Mouse (Mus musculus) liver, adult 2 months (tissue): Measurements from ENCODE around the gene Bsx. TPM values are rescaled to one million over a fixed set of nuclear protein-coding genes. Genes with fewer than 3 reads are reported as not detected.

Experiments used
- DNase-seq: peaks from one replicate; pipeline ENCODE4 v3.0.0-alpha.2; 2011; ENCODE audit warnings: low read depth, low spot score; ENCODE audit errors: extremely low read depth
- H3K27ac ChIP-seq: fragments of 200-500 bp; replicated peaks from 2 replicates; pipeline ENCODE4 v1.5.1; 2012; ENCODE audit warnings: low read depth, mild to moderate bottlenecking, control low read depth, inconsistent platforms, low read length; ENCODE audit not compliant: insufficient read depth
- H3K27me3 ChIP-seq: fragments of 200-500 bp; 2 replicates; pipeline ENCODE4 v1.6.1; 2012; ENCODE audit warnings: mild to moderate bottlenecking, moderate library complexity, low read length, inconsistent platforms; ENCODE audit not compliant: control insufficient read depth, insufficient read depth
- H3K36me3 ChIP-seq: fragments of 200-500 bp; 2 replicates; pipeline ENCODE4 v1.6.1; 2012; ENCODE audit warnings: low read length, inconsistent platforms; ENCODE audit not compliant: control insufficient read depth, insufficient read depth
- H3K4me1 ChIP-seq: fragments of 200-500 bp; 2 replicates; pipeline ENCODE4 v1.6.1; 2011; ENCODE audit warnings: low read length; ENCODE audit not compliant: control insufficient read depth, insufficient read depth
- H3K4me3 ChIP-seq: fragments of 200-500 bp; 2 replicates; pipeline ENCODE4 v1.5.1; 2011; ENCODE audit warnings: low read depth, mild to moderate bottlenecking, control low read depth, low read length, moderate library complexity; ENCODE audit not compliant: insufficient read depth
- H3K79me2 ChIP-seq: fragments of 200-500 bp; 2 replicates; pipeline ENCODE4 v1.6.1; 2012; ENCODE audit warnings: inconsistent platforms, mild to moderate bottlenecking, low read length, moderate library complexity; ENCODE audit not compliant: control insufficient read depth, insufficient read depth
- H3K9ac ChIP-seq: fragments of 200-500 bp; 2 replicates; pipeline ENCODE4 v1.6.1; 2012; ENCODE audit warnings: low read depth, mild to moderate bottlenecking, control low read depth, inconsistent platforms, low read length
- CTCF ChIP-seq: fragments of 200-500 bp; IDR thresholded peaks from 2 replicates; pipeline ENCODE4 v1.5.1; 2011; ENCODE audit warnings: low read depth, low read length, control low read depth
- POLR2A ChIP-seq: fragments of 200-500 bp; IDR thresholded peaks from 2 replicates; pipeline ENCODE4 v1.6.1; 2011; ENCODE audit warnings: low read length, control low read depth; ENCODE audit not compliant: insufficient read depth; ENCODE audit errors: extremely low read depth
- WGBS: fragments of 180-500 bp; shearing (Covaris S2); methylation state at CpG from one replicate; pipeline ENCODE4 v1.1.7; 2018; 5-methylcytosine and 5-hydroxymethylcytosine counted together
- polyA plus RNA-seq: library from polyadenylated mRNA; depleted of rRNA; stranded (reverse); fragments of >200 nt; gene quantifications from 2 replicates; pipeline ENCODE4 v1.2.3, GENCODE M21; 2012
- total RNA-seq: library from RNA; depleted of rRNA; stranded (reverse); fragments of >200 nt; gene quantifications from 2 replicates; pipeline ENCODE4 v1.2.3, GENCODE M21; 2014

Gene Bsx
- total and polyA plus RNA-seq, 2 experiments = not detected

DNA sequence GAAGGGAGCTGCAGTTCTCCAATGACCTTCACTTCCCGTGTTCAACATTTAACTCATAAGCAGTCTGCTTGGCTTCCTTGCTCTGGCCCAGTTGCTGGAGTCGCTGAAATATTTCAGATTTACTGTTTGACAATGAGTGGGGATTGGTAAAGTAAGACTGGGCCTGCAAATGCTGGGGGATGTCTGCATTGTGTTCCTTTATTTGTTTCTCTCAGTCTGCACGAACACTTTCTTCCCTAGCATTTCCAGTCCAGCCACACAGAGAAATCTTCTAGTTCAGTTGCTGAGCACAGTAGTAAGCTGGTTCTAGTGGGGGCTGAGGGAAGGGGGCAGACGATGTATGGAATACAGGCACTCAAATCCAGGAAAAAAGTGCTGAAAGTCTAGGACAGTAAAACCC lies 1.0 kb downstream of the Bsx start:
- WGBS = 8% methylated on average over 4 of the region's 4 CpGs
- H3K36me3 ChIP-seq = no peaks in the 10 kb centered on the region
- no peak for DNase-seq
- no peaks in the 10 kb centered on the region for H3K79me2 ChIP-seq
- no peak overlapping the region for H3K9ac ChIP-seq
- no peak overlapping the region for H3K27ac ChIP-seq
- TF ChIP-seq CTCF (no peak), POLR2A (no peak)
- peaks cover 38% of the 10 kb centered on the region for H3K27me3 ChIP-seq
- H3K4me1 ChIP-seq = no peaks in the 10 kb centered on the region
- no peak overlapping the region for H3K4me3 ChIP-seq

DNA sequence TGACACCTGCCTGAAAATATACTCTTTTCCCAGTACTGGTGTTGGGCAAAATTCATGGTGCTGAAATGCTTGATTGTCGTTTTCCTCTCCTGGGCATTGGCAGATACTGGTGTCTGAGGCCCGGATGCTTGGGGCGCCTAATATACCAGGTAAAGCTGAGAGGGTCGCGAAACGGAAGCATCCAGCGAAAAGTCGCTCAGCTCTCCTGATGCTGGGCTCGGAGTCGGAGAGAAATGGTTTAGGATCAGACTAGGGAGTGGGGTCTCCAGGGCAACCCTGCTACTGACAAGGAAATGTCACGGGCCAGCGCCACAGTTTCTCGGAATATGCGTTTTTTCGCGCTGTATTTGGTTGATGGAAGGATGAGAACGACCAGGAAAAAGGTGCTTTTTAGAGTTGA lies 1.5 kb downstream of the Bsx start:
- no peak overlapping the region for H3K9ac ChIP-seq
- 5% methylated on average over 17 of the region's 17 CpGs for WGBS
- H3K27me3 ChIP-seq = peaks cover 38% of the 10 kb centered on the region
- no peak for TF ChIP-seq CTCF
- no peaks in the 10 kb centered on the region for H3K4me1 ChIP-seq
- no peaks in the 10 kb centered on the region for H3K79me2 ChIP-seq
- H3K27ac ChIP-seq = no peak overlapping the region
- no peak overlapping the region for H3K4me3 ChIP-seq
- no peaks in the 10 kb centered on the region for H3K36me3 ChIP-seq
- DNase-seq = no peak

GRCm38 (mm10) chr9:40876164-40876563 lies 2.2 kb downstream of the Bsx start:
- H3K27ac ChIP-seq = no peak overlapping the region
- WGBS = 4% methylated on average over 29 of the region's 29 CpGs
- peaks cover 36% of the 10 kb centered on the region for H3K27me3 ChIP-seq
- H3K9ac ChIP-seq = no peak overlapping the region
- no peaks in the 10 kb centered on the region for H3K4me1 ChIP-seq
- H3K36me3 ChIP-seq = no peaks in the 10 kb centered on the region
- TF ChIP-seq POLR2A = no peak
- TF ChIP-seq CTCF = no peak
- no peak overlapping the region for H3K4me3 ChIP-seq
- no peak for DNase-seq
- H3K79me2 ChIP-seq = no peaks in the 10 kb centered on the region

DNA sequence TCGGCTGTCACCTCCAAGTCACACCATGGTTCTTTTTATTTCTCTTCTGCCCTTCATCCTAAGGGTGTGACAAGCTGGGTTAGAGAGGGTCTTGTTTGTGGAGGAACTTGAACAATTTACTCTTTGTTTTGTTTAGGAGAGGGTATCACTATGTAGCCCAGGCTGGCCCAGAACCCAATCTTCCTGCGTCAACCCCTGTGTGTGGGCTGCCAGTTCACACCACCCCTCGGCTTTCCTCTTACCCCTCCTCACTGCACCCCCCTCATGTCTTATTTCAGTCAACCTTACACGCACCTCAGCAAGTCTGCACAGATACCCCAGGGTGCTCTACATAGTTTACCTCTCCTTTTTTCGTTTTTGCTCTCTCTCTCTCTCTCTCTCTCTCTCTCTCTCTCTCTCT lies 2.8 kb downstream of the Bsx start:
- no peaks in the 10 kb centered on the region for H3K4me1 ChIP-seq
- H3K36me3 ChIP-seq = no peaks in the 10 kb centered on the region
- TF ChIP-seq CTCF (no peak), POLR2A (no peak)
- H3K79me2 ChIP-seq = no peaks in the 10 kb centered on the region
- DNase-seq = no peak
- no peak overlapping the region for H3K4me3 ChIP-seq
- WGBS = 13% methylated on average over 5 of the region's 5 CpGs
- H3K9ac ChIP-seq = no peak overlapping the region
- no peak overlapping the region for H3K27ac ChIP-seq
- peaks cover 36% of the 10 kb centered on the region for H3K27me3 ChIP-seq

DNA sequence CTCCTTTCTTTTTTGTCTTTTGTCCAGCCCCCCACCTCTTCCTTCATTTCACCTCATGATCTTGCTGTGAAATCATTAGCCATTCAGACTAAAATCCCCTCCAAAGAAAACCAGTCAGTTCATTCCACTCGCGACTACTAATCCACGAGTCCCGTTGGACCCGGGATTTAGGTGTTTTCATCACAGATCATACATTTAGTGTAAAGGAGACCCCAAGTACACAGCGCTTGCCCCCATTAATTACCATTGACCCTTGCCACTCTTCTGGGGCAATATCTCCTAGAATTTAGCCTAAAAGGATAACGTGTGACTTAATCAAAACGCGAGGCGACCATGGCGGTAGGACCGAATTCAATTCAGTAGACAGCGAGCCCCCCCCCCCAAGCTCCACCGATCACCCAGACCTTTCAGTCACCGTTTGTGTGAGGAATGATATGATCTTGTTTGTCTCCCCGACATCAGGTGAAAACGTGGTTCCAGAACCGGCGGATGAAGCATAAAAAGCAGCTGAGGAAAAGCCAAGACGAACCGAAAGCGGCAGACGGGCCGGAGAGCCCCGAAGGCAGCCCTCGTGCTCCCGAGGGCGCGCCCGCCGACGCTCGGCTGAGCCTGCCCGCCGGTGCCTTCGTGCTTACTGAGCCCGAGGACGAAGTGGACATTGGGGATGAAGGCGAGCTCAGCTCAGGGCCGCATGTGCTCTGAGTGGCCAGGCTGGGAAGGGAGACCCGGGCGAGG lies 3.4 kb downstream of the Bsx start:
- H3K4me3 ChIP-seq = no peak overlapping the region; the same call in 1 of the 2 replicates
- TF ChIP-seq CTCF = no peak
- no peak for TF ChIP-seq POLR2A
- H3K27me3 ChIP-seq = peaks cover 31% of the 10 kb centered on the region
- H3K79me2 ChIP-seq = no peaks in the 10 kb centered on the region
- no peak overlapping the region for H3K27ac ChIP-seq
- DNase-seq = no peak
- H3K4me1 ChIP-seq = no peaks in the 10 kb centered on the region
- 3% methylated on average over 42 of the region's 42 CpGs for WGBS
- H3K36me3 ChIP-seq = no peaks in the 10 kb centered on the region
- no peak overlapping the region for H3K9ac ChIP-seq

DNA sequence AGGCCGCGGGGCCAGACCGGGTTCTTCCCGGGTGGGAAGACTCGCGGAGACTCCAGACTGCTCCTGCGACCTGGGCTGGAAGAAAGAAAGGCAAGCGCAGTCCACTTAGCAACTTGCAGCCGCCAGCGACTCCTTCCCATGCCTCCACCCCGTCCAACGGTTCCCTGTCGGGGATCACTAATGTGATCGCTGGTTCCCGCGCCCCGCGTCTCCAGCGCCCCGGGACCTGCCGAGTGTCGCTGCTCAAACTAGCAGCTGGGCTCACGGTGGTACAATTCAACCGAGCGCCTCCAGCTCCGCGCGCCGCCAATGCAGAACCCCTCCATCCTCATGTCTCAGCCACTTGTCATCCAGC lies 3.9 kb downstream of the Bsx start:
- WGBS = 1% methylated on average over 29 of the region's 29 CpGs
- no peak for TF ChIP-seq POLR2A
- no peak for TF ChIP-seq CTCF
- Histone ChIP-seq H3K9ac (no peak overlapping the region), H3K4me1 (no peaks in the 10 kb centered on the region), H3K36me3 (no peaks in the 10 kb centered on the region), H3K27ac (no peak overlapping the region), H3K27me3 (peaks cover 31% of the 10 kb centered on the region), H3K79me2 (no peaks in the 10 kb centered on the region), H3K4me3 (no peak overlapping the region; the same call in 1 of the 2 replicates)
- DNase-seq = no peak
